Mouse (Mus musculus) G1E (cell line): ENCODE results near the gene Nckap5.

ENCODE experiments used
- CTCF ChIP-seq: IDR thresholded peaks from 2 replicates; pipeline ENCODE4 v1.5.1; 2012; ENCODE audit warnings: low read depth, low read length, inconsistent platforms, mixed read lengths
- GATA2 ChIP-seq: IDR thresholded peaks from 2 replicates; pipeline ENCODE4 v1.6.1; 2012; ENCODE audit warnings: low read depth, low read length, inconsistent platforms, borderline replicate concordance
- POLR2AphosphoS5 ChIP-seq: IDR thresholded peaks from 2 replicates; pipeline ENCODE4 v1.6.1; 2012; ENCODE audit warnings: low read depth, low read length, inconsistent platforms; ENCODE audit not compliant: insufficient replicate concordance
- TAL1 ChIP-seq: conservative IDR thresholded peaks from 2 replicates; pipeline ENCODE4 v1.6.1; 2012; ENCODE audit warnings: low read depth, low read length, inconsistent platforms, mixed read lengths

DNA sequence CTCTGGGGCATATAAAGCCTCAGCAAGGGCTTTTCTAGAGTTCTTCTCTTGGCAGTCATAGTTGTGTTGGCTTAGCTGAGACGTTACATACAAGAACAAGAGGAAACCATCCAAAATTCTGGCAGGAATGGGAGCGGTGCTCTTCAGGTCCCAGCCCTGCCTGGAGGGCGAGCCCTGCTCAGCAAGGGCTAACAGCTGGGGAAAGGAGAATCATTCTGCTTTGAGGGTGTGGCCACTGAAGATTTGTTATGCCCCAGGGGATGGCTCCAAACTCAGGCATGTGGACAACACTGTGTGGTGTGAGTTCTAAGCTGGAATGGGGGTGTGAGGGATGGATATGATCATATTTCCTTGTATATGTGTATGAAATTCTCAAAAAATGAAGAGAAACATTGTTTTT lies 779.1 kb downstream of the Nckap5 start:
- no peak for TF ChIP-seq POLR2AphosphoS5
- no peak for TF ChIP-seq CTCF
- TF ChIP-seq TAL1 = no peak
- no peak for TF ChIP-seq GATA2
